Mouse (Mus musculus): Measurements from ENCODE around the gene Strap. TPM values are rescaled to one million over a fixed set of nuclear protein-coding genes. Genes with fewer than 3 reads are reported as not detected.

The Strap gene
- total RNA-seq, 4 experiments from 2014 or later: 97.8 to 124 (median 106) TPM

GRCm38 (mm10) chr6:137776981-137777380 lies 42.1 kb downstream of the Strap start:
- no peak for DNase-seq

- DNase-seq: no peak
Measured at GRCm38 (mm10) chr6:137783899-137784637, 49.2 kb downstream of the Strap start.

GRCm38 (mm10) chr6:137788976-137789590 lies 54.2 kb downstream of the Strap start:
- DNase-seq: no peak

- no peak for DNase-seq
Measured at GRCm38 (mm10) chr6:137789658-137790057, 54.8 kb downstream of the Strap start.

GRCm38 (mm10) chr6:137795494-137795893 lies 60.6 kb downstream of the Strap start:
- no peak for DNase-seq

- DNase-seq: no peak
Measured at GRCm38 (mm10) chr6:137796596-137797567, 62.0 kb downstream of the Strap start.

GRCm38 (mm10) chr6:137799253-137799652 lies 64.4 kb downstream of the Strap start:
- no peak for DNase-seq

Other genes with a start within 250 kb of the Strap start
- gene Eps8, start 80.2 kb upstream of the Strap start, total RNA-seq (2022): 10 to 100 TPM; 26.3 to 56.6 (median 36.9) TPM
- 10 to 100 TPM; 14.2 to 21.2 (median 15.4) TPM for gene Dera, start 19.5 kb downstream of the Strap start, total RNA-seq (2022)

Data from adrenal gland, adult 8-10 months (tissue).